Mouse (Mus musculus) cerebellum, postnatal 4 days (tissue): ENCODE data around the gene Duoxa1.

Experiments used
- DNase-seq, 2 experiments: peaks; one replicate each; pipeline ENCODE4 v3.0.0; 2022; ENCODE audit warnings: low spot score in 2 of 2, mixed read lengths in 1 of 2

Duoxa1 gene

DNA sequence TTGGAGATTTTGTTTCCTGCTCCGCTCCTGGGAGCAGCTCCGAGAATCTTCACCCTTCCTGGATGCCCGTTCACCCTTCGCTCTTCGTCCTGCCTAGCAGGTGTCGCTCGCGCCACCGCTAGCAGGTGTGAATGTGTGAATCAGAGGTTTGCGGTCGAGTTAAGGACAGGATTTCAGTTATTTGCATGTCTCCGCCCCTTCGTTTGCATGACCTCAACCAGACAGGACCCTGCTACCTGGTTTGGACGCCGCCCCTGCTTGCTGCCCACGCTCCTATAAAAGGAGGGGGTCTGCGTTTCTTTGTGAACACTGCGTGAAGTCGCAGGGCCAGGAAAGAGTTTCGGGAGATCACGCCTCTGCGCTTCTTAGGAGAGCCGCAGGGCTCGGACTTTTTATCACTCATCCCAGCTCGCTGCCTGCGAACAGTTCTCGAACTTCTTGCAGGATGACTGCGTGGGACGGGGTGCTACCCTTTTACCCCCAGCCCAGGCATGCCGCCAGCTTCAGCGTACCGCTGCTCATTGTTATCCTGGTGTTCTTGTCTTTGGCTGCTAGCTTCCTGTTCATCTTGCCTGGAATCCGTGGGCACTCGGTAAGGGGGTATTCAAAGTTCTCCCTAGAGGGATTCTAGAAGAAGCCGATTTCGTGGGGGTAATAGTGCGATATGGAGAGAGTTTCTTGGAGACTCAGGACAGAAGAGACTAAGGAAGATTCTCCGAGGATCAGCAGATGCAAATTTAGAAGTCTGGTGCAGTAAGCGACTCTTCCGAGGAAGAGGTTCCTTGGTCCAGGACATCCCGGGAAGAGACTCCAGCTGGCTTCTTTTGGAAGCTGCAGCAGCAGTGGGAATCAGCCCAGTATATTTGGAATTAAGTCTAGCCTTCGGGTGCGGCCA lies 14.7 kb downstream of the Duoxa1 start, which contains the start of gene Duoxa2:
Gene Duoxa2, plus strand, starts transcription at position 305 of the 895 bp plus-strand sequence.
- DNase-seq, result no peak

DNA sequence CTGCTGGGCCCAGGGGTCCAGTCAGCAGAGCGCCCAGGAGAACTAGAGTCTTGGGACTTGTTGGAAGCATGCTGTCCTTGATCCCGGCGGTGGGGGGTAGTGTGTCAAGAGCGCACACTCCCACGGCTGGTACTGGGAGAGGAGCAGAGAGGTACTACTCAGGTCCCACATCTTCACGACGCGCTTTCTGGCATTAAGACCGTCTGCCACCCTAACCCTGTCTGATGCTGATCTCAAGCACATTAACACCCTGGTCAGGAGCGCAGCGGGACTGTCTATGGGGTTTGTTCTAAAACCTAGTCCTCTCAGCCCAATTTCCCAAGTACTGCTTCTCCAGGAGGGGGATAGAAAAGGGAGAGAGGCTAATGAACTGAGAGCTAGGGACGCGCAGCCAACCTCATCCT lies 15.4 kb downstream of the Duoxa1 start, which contains the start of gene Duox2:
Gene Duox2, minus strand, starts transcription at position 354 of the 404 bp plus-strand sequence.
- DNase-seq, result no peak

DNA sequence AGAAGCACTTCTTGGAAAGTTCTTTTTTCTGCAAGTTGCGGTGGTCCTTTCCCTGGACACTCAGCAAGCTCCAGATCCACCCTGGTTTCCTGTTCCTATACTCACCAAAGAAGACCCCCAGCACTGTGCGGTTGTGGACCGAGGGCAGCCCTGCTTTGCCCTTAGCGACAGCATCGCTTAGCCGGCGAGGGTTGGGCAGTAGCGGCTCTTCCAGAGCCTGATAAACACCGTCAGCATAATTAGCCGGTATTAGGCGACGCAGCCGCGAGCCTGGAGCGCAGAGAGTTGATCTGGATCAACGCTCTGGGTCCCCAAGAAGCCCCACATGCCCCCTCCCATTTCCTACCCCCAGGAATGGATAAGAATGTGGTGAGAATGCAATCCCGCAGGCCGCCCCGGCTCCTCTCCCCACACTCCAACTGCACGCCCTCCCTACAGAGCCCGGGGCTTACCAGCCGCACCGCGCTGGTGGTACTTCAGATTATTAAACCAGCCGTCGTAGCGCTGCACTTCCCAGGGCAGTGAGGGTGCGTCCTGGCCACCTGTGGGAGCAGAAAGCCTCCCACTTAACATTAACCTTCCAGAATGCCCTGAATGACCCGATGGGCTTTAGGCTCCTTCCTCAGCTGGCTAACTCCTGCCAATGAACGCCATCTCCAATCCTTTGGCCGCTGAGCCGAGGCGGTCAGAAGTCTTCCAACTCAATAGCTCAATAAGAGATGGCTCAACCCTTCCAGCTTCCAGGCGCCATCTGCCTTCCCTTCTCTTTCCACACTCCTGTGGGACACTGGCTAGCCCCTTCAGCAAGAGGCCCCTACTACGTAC lies 16.0 kb downstream of the Duoxa1 start:
- DNase-seq, result no peak

GRCm38 (mm10) chr2:122294916-122295315 lies 18.6 kb downstream of the Duoxa1 start:
- DNase-seq, result no peak

DNA sequence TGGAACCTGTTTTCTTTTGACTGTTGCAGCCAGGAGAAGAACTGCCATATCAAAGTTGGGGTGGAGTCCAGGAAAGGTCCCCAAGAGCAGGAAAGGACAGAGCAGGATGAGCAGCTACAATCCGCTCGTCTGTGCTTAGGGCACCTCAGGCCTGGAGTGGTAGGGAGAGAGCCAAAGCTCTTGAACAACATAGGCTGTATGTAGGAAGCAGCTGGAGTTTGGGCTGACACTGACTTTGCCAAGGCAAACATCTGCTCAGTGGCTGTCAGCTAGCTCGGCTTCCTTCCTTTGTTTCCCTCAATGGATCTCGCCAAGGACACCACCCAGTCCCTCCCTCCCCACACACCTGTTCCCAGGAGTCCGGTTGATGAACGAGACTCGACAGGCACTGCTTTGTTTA lies 27.4 kb downstream of the Duoxa1 start:
- DNase-seq, result no peak

DNA sequence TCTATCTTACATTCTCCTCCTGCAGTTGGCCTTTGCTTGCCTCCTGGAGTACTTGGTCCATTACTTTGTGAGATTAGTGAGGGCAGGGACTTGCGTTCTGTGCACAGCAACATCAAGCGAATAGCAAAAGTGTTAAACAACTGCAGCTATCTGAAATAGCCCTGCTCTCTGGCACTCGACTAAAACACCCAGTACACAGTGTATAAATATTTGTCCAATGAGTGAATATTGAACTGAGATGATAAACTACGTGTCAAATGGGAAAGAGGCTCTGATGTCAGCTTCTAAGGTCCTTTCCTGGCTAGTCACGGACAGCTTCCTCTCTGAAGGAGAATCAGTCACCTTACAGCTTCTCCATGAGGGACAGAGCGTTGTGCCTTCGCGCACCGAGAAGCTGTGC lies 29.4 kb downstream of the Duoxa1 start:
- no peak for DNase-seq

- no peak for DNase-seq
Measured at GRCm38 (mm10) chr2:122278769-122279168, 34.8 kb downstream of the Duoxa1 start.

- no peak for DNase-seq
Measured at GRCm38 (mm10) chr2:122266407-122267193, 46.9 kb downstream of the Duoxa1 start.

- no peak for DNase-seq
Measured at GRCm38 (mm10) chr2:122264690-122265089, 48.8 kb downstream of the Duoxa1 start.

GRCm38 (mm10) chr2:122260729-122261128 lies 52.8 kb downstream of the Duoxa1 start:
- no peak for DNase-seq

GRCm38 (mm10) chr2:122255997-122256396 lies 57.5 kb downstream of the Duoxa1 start:
- DNase-seq, result no peak
